Comparison of ENCODE assay signal across 10 mouse cellular contexts in genomic region chr4:94188888-94189287, GRCm38 (mm10).
DNase-seq lines count a peak whose midpoint lies in the region; ATAC-seq lines count a peak whose summit lies in the region.
"Had no signal": no experiment of that assay in that cellular context is flagged by ENCODE, and none has a peak within 500 bp of the region (broad histone marks: within the 10 kb centered on the region; RNA-seq: fewer than 3 reads in every experiment).

No protein-coding gene starts in this region.

- ATAC-seq in forebrain, embryonic 15.5 days (replicated peaks), result peak; percentile 63
- ATAC-seq in forebrain, embryonic 11.5 days (replicated peaks; ENCODE audit: low FRiP score), result no peak
- ATAC-seq in midbrain, embryonic 14.5 days (ENCODE audit: low FRiP score, low TSS enrichment), result no peak
- no peak for ATAC-seq in midbrain, embryonic 16.5 days

- H3K4me3 ChIP-seq in forebrain, embryonic 15.5 days, result no peak overlapping the region
- no peak overlapping the region for H3K4me3 ChIP-seq in forebrain, embryonic 11.5 days (ENCODE audit: low read depth, low read length)
- H3K4me3 ChIP-seq in midbrain, embryonic 14.5 days (replicated peaks; ENCODE audit: low read depth, low read length), result no peak overlapping the region
- H3K4me3 ChIP-seq in midbrain, embryonic 16.5 days (ENCODE audit: low read depth, low read length), result no peak overlapping the region
- H3K4me3 ChIP-seq: limb, embryonic 13.5 days had no signal

- no peaks in the 10 kb centered on the region for H3K36me3 ChIP-seq in forebrain, embryonic 15.5 days
- no peaks in the 10 kb centered on the region for H3K36me3 ChIP-seq in forebrain, embryonic 11.5 days (ENCODE audit: control insufficient read depth, insufficient read depth, low read length)
- no peaks in the 10 kb centered on the region for H3K36me3 ChIP-seq in midbrain, embryonic 14.5 days (ENCODE audit: control insufficient read depth, insufficient read depth, low read length)
- no peaks in the 10 kb centered on the region for H3K36me3 ChIP-seq in midbrain, embryonic 16.5 days (ENCODE audit: control insufficient read depth, insufficient read depth, low read length)
- H3K36me3 ChIP-seq: limb, embryonic 13.5 days had no signal

- no peak overlapping the region for H3K4me2 ChIP-seq in forebrain, embryonic 15.5 days (replicated peaks)
- H3K4me2 ChIP-seq in forebrain, embryonic 11.5 days (ENCODE audit: low read depth, low read length, severe bottlenecking), result no peak overlapping the region
- no peak overlapping the region for H3K4me2 ChIP-seq in midbrain, embryonic 14.5 days (ENCODE audit: low read length)
- H3K4me2 ChIP-seq in midbrain, embryonic 16.5 days (ENCODE audit: low read length), result no peak overlapping the region
- H3K4me2 ChIP-seq: limb, embryonic 13.5 days had no signal

- no peaks in the 10 kb centered on the region for H3K27me3 ChIP-seq in forebrain, embryonic 15.5 days
- H3K27me3 ChIP-seq in forebrain, embryonic 11.5 days (ENCODE audit: control insufficient read depth, insufficient read depth, low read length), result no peaks in the 10 kb centered on the region
- no peaks in the 10 kb centered on the region for H3K27me3 ChIP-seq in midbrain, embryonic 14.5 days (ENCODE audit: control insufficient read depth, insufficient read depth, low read length)
- H3K27me3 ChIP-seq in midbrain, embryonic 16.5 days (ENCODE audit: control insufficient read depth, insufficient read depth, low read depth, low read length), result no peaks in the 10 kb centered on the region
- H3K27me3 ChIP-seq: CH12.LX; limb, embryonic 13.5 days had no signal

- intact Hi-C loops in heart, postnatal 14 days (cut with DNase I), result no loop called here
- intact Hi-C loops in left cerebral cortex, postnatal 25 days (cut with DNase I), result no loop called here

- H3K27ac ChIP-seq in forebrain, embryonic 15.5 days (replicated peaks), result no peak overlapping the region
- no peak overlapping the region for H3K27ac ChIP-seq in forebrain, embryonic 11.5 days (ENCODE audit: low read depth, low read length)
- no peak overlapping the region for H3K27ac ChIP-seq in midbrain, embryonic 14.5 days (replicated peaks; ENCODE audit: low read depth, low read length)
- no peak overlapping the region for H3K27ac ChIP-seq in midbrain, embryonic 16.5 days (ENCODE audit: low read length)
- H3K27ac ChIP-seq: limb, embryonic 13.5 days had no signal

- no peaks in the 10 kb centered on the region for H3K9me3 ChIP-seq in forebrain, embryonic 15.5 days
- H3K9me3 ChIP-seq in forebrain, embryonic 11.5 days (ENCODE audit: control insufficient read depth, low read length), result no peaks in the 10 kb centered on the region
- H3K9me3 ChIP-seq in midbrain, embryonic 14.5 days (ENCODE audit: control insufficient read depth, low read length), result no peaks in the 10 kb centered on the region
- H3K9me3 ChIP-seq in midbrain, embryonic 16.5 days (replicated peaks; ENCODE audit: control insufficient read depth, low read length, poor library complexity, severe bottlenecking), result no peaks in the 10 kb centered on the region
- H3K9me3 ChIP-seq: limb, embryonic 13.5 days had no signal

- no peak for DNase-seq in forebrain, embryonic 11.5 days (ENCODE audit: low spot score)
- DNase-seq in midbrain, embryonic 14.5 days, result peak; percentile 64
- peak; percentile 58 to 68 for DNase-seq in heart, postnatal 14 days
- DNase-seq in lung, postnatal 36 days, result peak; percentile 36
- DNase-seq in left cerebral cortex, postnatal 25 days (ENCODE audit: low spot score in 2 of 2), result no peak
- DNase-seq in frontal cortex, postnatal 14 days (ENCODE audit: low spot score in 2 of 2), result no peak

- H3K9ac ChIP-seq in forebrain, embryonic 15.5 days (replicated peaks), result no peak overlapping the region
- no peak overlapping the region for H3K9ac ChIP-seq in forebrain, embryonic 11.5 days (ENCODE audit: low read length)
- H3K9ac ChIP-seq in midbrain, embryonic 14.5 days (replicated peaks; ENCODE audit: low read length), result no peak overlapping the region
- H3K9ac ChIP-seq in midbrain, embryonic 16.5 days (ENCODE audit: low read depth, low read length), result no peak overlapping the region
- H3K9ac ChIP-seq: limb, embryonic 13.5 days had no signal

- peaks cover 16% of the 10 kb centered on the region for H3K4me1 ChIP-seq in forebrain, embryonic 15.5 days
- no peaks in the 10 kb centered on the region for H3K4me1 ChIP-seq in forebrain, embryonic 11.5 days (replicated peaks; ENCODE audit: control insufficient read depth, insufficient read depth, low read length)
- no peaks in the 10 kb centered on the region for H3K4me1 ChIP-seq in midbrain, embryonic 14.5 days (ENCODE audit: control insufficient read depth, insufficient read depth, low read length)
- no peaks in the 10 kb centered on the region for H3K4me1 ChIP-seq in midbrain, embryonic 16.5 days (ENCODE audit: control insufficient read depth, insufficient read depth, low read length)
- H3K4me1 ChIP-seq: limb, embryonic 13.5 days had no signal

- WGBS in forebrain, embryonic 15.5 days, result 27% methylated on average over 3 of the region's 3 CpGs
- 79% methylated on average over 3 of the region's 3 CpGs for WGBS in forebrain, embryonic 11.5 days
- WGBS in midbrain, embryonic 14.5 days, result 69% methylated on average over 3 of the region's 3 CpGs
- WGBS in midbrain, embryonic 16.5 days, result 50% methylated on average over 3 of the region's 3 CpGs

Comparison
In these comparisons a context has a peak if more than half of its experiments do, and no peak if none do; other contexts are left out.
1. DNase-seq: peak in midbrain, embryonic 14.5 days (single experiment), heart, postnatal 14 days (2 of 2) and lung, postnatal 36 days (single experiment); none in forebrain, embryonic 11.5 days (single experiment), left cerebral cortex, postnatal 25 days (0 of 2) and frontal cortex, postnatal 14 days (0 of 2).